Mouse (Mus musculus): ENCODE measurements around the gene a.
"Not testable (repeated sequence)": the region's sequence is repeated elsewhere in the genome, so short reads cannot be mapped to it uniquely, and the experiment has no call there.

GRCm38 (mm10) chr2:155053512-155053911 is 262.3 kb downstream of the a start:
- TF ChIP-seq CTCF (conservative IDR thresholded peaks at IDR 0.05; ENCODE audit: low read length); NANOG (IDR thresholded peaks at IDR 0.05; ENCODE audit: borderline replicate concordance, low read length); POU5F1 (IDR thresholded peaks at IDR 0.05; ENCODE audit: borderline replicate concordance, low read length): not testable (repeated sequence)

Measured in E14TG2a.4 (cell line).